Mouse (Mus musculus) kidney, adult 18-20 months (tissue): ENCODE data around the gene Tmem178b.

ENCODE experiments used
- DNase-seq: peaks from one replicate; pipeline ENCODE4 v3.0.0; 2021

Tmem178b gene

DNA sequence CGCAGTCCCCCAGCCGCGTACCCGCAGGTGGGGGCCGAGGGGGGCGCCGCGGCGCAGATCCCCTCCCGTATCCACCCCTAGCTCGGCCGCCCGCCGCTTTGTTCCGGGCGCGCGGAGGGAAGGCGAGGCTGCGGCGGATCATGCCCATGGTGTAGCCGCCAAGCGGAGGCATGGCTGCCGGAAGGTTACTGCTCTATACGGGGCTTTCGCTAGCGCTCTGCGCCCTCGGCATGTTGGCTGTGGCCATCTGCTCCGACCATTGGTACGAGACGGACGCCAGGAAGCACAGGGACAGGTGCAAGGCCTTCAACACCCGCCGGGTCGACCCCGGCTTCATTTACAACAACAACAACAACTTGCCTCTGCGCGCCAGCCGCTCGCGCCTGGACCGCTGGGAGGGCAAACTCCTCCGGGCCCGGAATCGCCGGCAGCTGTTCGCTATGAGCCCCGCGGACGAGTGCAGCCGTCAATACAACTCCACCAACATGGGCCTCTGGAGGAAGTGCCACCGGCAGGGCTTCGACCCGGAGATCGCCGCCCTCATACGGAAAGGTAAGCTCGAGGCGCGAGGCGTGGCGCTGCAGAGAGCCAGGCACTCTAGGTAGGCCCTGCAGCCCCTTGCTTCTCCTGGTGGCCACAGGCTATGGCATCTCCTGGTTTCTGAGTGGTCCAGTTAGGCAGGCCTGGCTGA is at the start of gene Tmem178b:
TSS of gene Tmem178b (plus strand) at position 371 of the 691 bp plus-strand sequence.
- DNase-seq, result peak; percentile 30

GRCm38 (mm10) chr6:39828736-39829135 is 44.3 kb upstream of the Tmem178b start:
- no peak for DNase-seq

DNA sequence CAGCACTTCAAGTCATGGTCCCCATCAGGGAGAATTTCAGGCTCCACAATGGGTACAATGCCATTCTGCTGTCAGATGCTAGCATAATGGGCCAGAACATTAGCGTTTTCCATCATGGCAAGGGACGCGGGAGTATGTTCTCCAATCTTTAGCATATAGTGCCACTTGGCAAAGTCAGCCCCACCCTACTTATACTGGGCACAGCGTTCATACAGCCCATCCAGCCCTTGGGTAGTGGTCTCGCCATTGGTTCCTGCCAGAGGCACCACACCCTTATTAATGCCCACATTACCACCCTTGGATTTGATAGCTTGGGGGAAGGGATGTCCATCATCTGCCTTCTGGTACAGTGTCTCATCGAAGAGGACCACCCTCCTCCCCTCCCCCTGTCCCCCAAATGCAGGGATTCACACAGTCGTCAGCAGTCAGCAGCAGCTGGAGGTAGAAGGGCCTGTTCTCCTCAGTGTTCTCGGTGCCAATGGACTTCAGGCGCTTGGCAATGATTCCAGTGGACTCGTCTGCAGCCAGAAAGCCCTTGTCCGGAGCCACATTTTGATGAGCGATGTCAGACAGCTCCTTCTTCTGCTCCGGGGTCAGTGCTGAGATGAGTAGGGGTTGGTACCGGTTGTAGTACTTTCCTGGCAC is 29.3 kb upstream of the Tmem178b start:
- DNase-seq, result no peak

DNA sequence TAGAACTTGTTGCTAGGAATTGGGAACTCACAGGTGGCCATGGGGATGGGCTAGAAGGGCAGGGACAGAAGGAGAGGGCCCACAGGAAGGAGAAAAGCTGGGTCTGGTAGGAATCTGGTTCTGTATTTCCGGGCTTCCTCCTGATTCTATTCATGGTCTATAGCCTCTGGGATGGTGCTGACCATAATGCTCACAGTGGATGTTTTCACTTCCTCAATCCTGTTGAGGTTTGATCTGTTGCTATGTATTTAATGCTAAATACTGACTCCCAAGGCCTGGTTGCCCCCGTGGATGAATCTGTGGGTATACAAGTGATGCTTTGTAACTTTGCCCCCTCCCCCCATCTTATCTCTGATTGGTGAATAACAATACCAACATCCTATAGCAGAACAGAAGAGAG is 25.5 kb upstream of the Tmem178b start:
- no peak for DNase-seq

- no peak for DNase-seq
Observed at GRCm38 (mm10) chr6:39848766-39849165, 24.3 kb upstream of the Tmem178b start.

DNA sequence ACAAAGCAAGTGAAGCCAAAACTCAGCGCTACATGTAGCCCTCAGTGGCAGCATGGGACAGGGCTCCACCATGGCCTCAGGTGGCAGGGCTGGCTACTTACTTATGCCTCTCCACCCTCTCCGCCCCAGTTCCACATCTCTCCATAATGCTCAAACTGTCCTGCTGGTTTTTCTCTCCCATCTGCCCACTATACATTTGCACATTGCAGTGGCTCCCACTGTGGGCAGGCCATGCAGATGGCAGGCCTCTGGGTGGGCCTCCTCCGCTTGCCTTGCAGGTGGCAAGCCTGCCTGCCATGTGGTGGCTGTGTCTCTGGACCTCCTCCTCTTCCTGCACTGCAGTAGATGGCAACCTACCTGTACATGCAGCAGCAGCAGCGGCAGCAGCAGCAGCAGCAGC is 23.4 kb upstream of the Tmem178b start:
- no peak for DNase-seq

DNA sequence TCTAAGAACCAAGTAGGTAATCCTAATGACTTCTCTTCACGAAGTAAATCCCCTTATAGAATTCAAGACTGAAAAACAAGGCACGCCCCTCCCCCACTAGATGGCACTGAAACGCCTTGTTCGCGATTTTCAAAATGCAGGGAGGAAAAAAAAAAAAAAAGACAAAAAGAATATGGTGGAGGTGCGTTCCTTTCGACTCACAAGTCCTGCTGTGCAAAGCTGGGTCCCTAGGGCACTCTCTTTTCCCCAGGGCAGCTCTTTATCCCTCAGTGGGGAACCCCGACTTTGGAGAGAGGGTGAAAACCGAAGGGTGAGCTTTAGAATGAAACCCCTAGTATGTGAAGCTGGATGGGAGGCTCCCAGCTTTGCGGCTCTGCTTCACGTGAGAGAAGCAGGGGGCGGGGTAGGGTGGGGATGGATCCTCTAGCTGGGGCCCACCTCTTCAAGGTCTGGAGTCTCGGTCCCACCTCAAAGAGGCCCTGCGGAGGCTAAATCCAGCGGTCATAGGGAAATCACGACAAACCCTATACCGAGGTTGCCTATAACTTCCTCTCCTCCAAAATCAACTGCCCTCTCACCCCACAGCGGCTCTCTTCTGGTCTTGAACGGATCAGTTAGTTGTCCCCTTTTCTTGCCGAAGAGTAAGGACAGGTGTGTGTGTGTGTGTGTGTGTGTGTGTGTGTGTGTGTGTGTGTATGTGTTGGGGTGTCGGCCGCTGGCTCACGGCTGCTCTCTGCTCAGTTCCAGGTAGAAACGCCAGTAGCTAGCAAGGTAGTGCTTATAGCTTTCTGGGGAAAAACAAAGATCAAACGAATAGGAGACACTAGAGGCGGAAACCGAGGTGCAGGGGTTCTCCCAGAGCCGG is 2.6 kb upstream of the Tmem178b start:
- peak; percentile 10 for DNase-seq

- DNase-seq, result peak; percentile 50
Observed at GRCm38 (mm10) chr6:39871381-39872305, 1.4 kb upstream of the Tmem178b start.

- DNase-seq, result no peak
Observed at GRCm38 (mm10) chr6:39872306-39872900, 668 bp upstream of the Tmem178b start.

GRCm38 (mm10) chr6:39875186-39875585 is 2.1 kb downstream of the Tmem178b start:
- no peak for DNase-seq

- no peak for DNase-seq
Observed at GRCm38 (mm10) chr6:39876444-39876843, 3.4 kb downstream of the Tmem178b start.

GRCm38 (mm10) chr6:39890811-39891210 is 17.7 kb downstream of the Tmem178b start:
- DNase-seq, result no peak

GRCm38 (mm10) chr6:39896500-39896899 is 23.4 kb downstream of the Tmem178b start:
- no peak for DNase-seq

DNA sequence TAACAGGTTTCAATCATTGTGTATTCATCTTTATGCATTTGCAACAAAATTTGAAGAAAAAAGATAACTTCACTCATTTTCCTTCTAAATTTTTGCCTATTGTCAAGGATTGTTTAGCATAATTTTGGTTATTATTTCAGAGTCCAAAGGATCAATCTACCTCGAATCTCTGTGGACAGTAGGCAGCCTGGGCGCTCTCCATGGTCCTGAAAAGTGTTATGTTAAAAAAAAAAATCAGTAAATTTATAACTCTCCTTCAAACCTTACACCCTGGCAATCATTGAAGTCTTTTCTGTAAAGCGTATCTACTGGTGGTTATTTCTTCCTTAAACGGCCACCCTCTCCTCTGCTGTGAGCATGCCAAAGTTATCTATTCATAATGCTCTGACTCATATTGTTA is 26.2 kb downstream of the Tmem178b start:
- peak; percentile 3 for DNase-seq

DNA sequence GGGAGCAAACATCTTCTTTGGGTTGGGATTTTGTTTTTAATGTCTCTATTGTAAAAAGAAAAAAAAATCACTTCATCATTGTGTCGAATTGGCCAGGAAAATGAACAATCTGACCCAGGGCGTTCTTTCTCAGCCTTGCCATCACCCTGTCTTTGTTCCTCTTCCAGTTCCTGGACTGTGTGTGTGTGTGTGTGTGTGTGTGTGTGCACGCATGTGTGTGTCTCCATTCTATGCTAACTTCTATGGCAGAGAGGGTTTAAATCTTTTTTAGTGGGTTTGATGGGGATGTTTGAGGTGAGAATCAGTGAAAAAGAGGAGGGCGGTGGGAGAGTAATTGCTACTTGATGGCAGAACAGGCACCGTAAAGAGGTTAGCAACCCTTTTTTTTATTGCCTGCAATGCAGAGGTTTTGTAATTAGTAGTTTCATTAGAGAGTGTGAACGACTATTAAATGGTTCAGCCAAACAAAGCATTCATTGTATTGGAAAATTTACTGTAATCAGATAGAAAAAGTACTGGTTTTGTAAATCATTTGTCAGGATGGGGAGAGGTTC is 30.2 kb downstream of the Tmem178b start:
- DNase-seq, result no peak

- no peak for DNase-seq
Observed at GRCm38 (mm10) chr6:39903845-39904244, 30.8 kb downstream of the Tmem178b start.

DNA sequence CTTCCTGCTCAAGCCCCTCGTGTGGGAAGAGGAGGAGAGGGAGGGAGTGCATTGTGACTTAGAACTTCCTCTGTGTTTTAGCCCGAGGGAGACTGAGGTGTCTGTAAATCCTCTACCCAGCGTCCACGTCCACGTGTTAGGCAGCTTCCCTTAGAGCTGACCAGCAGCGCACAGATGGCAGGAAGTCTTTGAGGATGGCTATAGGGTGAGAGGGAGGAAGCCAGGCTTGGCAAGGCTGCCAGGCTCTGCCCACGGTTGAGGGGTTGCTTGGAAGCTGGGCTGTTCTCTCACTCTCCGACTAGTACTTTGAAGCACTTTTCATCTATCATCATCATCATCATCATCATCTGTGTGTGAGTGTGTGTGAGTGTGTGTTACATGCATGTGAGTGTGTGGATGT is 41.9 kb downstream of the Tmem178b start:
- no peak for DNase-seq

- no peak for DNase-seq
Observed at GRCm38 (mm10) chr6:39915636-39916281, 42.7 kb downstream of the Tmem178b start.

GRCm38 (mm10) chr6:39916514-39916913 is 43.4 kb downstream of the Tmem178b start:
- DNase-seq, result no peak

- no peak for DNase-seq
Observed at GRCm38 (mm10) chr6:39917242-39917641, 44.2 kb downstream of the Tmem178b start.

DNA sequence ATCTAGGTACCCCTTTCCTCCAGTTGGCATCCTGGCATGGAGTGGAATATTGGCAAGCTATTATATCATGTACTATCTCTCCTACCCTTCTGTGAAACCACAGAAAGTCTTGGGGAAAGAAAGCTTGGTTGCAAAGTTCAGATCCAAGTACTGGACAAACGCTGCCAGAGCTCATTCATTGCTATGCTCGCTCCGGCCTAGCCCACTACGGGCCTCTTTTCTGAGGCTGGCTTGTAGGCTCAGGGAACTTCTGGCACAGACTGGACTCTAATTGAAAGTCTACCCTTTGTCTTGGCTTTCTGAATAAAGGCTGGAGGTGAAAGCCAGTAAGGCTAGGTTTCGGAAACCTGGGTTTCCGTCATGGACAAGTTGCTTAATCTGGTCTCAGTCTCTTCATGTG is 44.7 kb downstream of the Tmem178b start:
- no peak for DNase-seq
